Mouse (Mus musculus) intestine, postnatal 0 days (tissue): Measurements from ENCODE around the gene Ccdc88c. TPM values are rescaled to one million over a fixed set of nuclear protein-coding genes. Genes with fewer than 3 reads are reported as not detected.

ENCODE experiments used
- ATAC-seq: fragments of 200-750 bp; cut with Nextera tagmentation; 2 replicates; pipeline ENCODE4 v1.8.0; 2017; ENCODE audit warnings: mild to moderate bottlenecking, moderate TSS enrichment, moderate library complexity
- H3K27ac ChIP-seq: fragments of 300-500 bp; sonication (generic); 2 replicates; pipeline ENCODE4 v1.5.1; 2014; ENCODE audit warnings: mild to moderate bottlenecking, low read depth, low read length, moderate library complexity
- H3K27me3 ChIP-seq: fragments of 300-500 bp; sonication (generic); replicated peaks from 2 replicates; pipeline ENCODE4 v1.6.1; 2014; ENCODE audit warnings: low read length, mixed read lengths; ENCODE audit not compliant: control insufficient read depth, insufficient read depth
- H3K36me3 ChIP-seq: fragments of 300-500 bp; sonication (generic); 2 replicates; pipeline ENCODE4 v1.6.1; 2014; ENCODE audit warnings: mild to moderate bottlenecking, moderate library complexity; ENCODE audit not compliant: control insufficient read depth, insufficient read depth
- H3K4me1 ChIP-seq: fragments of 300-500 bp; sonication (generic); replicated peaks from 2 replicates; pipeline ENCODE4 v1.6.1; 2014; ENCODE audit warnings: antibody characterized with exemption, low read length, mixed read lengths; ENCODE audit not compliant: control insufficient read depth, insufficient read depth
- H3K4me2 ChIP-seq: fragments of 300-500 bp; sonication (generic); replicated peaks from 2 replicates; pipeline ENCODE4 v1.6.1; 2014; ENCODE audit warnings: low read depth, mild to moderate bottlenecking, moderate library complexity
- H3K4me3 ChIP-seq: fragments of 300-500 bp; sonication (generic); 2 replicates; pipeline ENCODE4 v1.5.1; 2014; ENCODE audit warnings: low read depth, low read length
- H3K9ac ChIP-seq: fragments of 300-500 bp; sonication (generic); 2 replicates; pipeline ENCODE4 v1.6.1; 2014; ENCODE audit warnings: mild to moderate bottlenecking, low read depth, low read length
- H3K9me3 ChIP-seq: fragments of 300-500 bp; sonication (generic); 2 replicates; pipeline ENCODE4 v1.6.1; 2016; ENCODE audit warnings: mixed run types; ENCODE audit not compliant: control insufficient read depth
- CTCF ChIP-seq: sonication (generic); IDR thresholded peaks from 2 replicates; pipeline ENCODE4 v1.5.1; 2016; ENCODE audit warnings: low read depth, mild to moderate bottlenecking, control low read depth, antibody characterized with exemption, moderate library complexity
- WGBS: fragments of 180-500 bp; shearing (Covaris S2); extraction: QIAGEN DNeasy Blood & Tissue Kit; methylation state at CpG from one replicate; pipeline ENCODE4 v1.1.7; 2014; 5-methylcytosine and 5-hydroxymethylcytosine counted together
- polyA plus RNA-seq: library from polyadenylated mRNA; unstranded; fragments of >200 nt; fragmentation: Nextera tagmentation; extraction: Ambion mirVana; gene quantifications from 2 replicates; pipeline ENCODE4 v1.2.1, GENCODE M21; 2015

Ccdc88c gene
- polyA plus RNA-seq, 1 experiment from 2014 or later = 11.7 TPM

DNA sequence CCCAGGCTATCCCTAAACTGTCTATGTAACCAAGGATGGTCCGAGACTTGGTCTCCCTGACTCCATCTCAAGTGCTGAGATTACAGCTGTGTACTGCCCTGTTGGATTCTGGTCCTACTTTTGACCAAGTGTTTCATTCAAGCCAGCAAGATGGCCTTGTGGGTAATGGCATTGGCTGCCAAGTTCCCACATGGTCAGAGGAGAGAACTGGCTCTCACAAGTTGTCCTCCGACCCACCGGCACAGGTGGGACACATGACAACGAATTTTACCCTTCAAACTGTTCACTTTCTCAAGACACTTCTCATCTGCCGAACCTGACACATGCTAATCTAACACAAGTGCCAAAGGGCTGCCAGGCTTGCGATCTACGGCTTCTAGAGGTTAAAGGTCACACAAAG, 9.4 kb downstream of the Ccdc88c start:
- no peaks in the 10 kb centered on the region for H3K27me3 ChIP-seq
- H3K4me1 ChIP-seq = peaks cover 23% of the 10 kb centered on the region
- H3K27ac ChIP-seq = 0 out of 2 replicates have a peak overlapping the region, but pooled peaks have one; percentile 3
- ATAC-seq = no peak
- WGBS = 60% methylated on average over 7 of the region's 7 CpGs
- H3K36me3 ChIP-seq = 0 out of 2 replicates have a peak, but pooled peaks cover 8% of the 10 kb centered on the region
- H3K9ac ChIP-seq = no peak overlapping the region
- H3K9me3 ChIP-seq = no peaks in the 10 kb centered on the region
- H3K4me2 ChIP-seq = no peak overlapping the region
- no peak overlapping the region for H3K4me3 ChIP-seq
- no peak for TF ChIP-seq CTCF

DNA sequence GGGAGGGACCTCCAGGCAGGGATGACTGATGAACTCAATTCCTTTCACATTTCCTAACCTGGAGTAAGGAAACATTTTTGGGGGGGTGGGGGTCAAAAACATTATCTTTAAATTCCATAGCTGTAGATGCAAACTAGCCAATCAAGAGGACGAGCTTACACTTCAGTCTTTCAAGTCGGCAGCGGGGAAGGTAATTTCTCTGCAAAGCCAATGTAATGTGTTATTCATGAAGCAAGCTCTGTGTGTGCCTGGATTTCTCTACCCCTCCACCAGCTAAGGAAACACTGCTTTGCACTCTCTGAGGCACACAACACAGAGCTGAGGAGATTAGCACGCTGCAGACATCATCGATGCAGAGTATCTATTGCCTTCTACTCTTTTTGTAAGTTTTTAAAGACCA, 9.8 kb downstream of the Ccdc88c start:
- no peak overlapping the region for H3K4me3 ChIP-seq
- H3K27me3 ChIP-seq = no peaks in the 10 kb centered on the region
- TF ChIP-seq CTCF = no peak
- 59% methylated on average over 5 of the region's 5 CpGs for WGBS
- no peaks in the 10 kb centered on the region for H3K9me3 ChIP-seq
- H3K4me2 ChIP-seq = no peak overlapping the region
- no peak overlapping the region for H3K27ac ChIP-seq
- ATAC-seq = no peak
- H3K9ac ChIP-seq = no peak overlapping the region
- peaks cover 25% of the 10 kb centered on the region for H3K4me1 ChIP-seq
- H3K36me3 ChIP-seq = 0 out of 2 replicates have a peak, but pooled peaks cover 8% of the 10 kb centered on the region

DNA sequence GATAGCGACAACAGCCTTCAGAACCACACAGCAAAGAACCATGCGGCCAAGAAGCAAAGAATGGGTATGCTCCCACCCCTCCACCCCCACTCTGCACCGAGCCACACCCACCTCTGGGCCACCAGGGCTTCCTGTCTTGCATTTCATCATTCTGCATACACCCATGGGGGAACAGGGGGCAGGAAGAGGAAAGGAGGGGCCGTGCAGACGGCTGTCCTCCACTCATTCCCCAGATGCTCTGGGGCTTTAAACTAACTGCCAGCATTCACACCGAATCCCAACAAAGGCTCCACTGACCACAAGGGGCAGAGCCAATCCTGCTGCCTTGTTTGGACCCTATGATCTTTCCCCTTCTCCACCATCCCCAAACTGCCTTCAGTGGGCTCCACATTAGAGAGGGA, 10.9 kb downstream of the Ccdc88c start:
- Histone ChIP-seq H3K27me3 (no peaks in the 10 kb centered on the region), H3K27ac (peak overlapping the region; percentile 54), H3K4me1 (peaks cover 27% of the 10 kb centered on the region), H3K4me2 (peak overlapping the region; percentile 49), H3K9me3 (no peaks in the 10 kb centered on the region), H3K36me3 (0 out of 2 replicates have a peak, but pooled peaks cover 8% of the 10 kb centered on the region), H3K4me3 (no peak overlapping the region), H3K9ac (no peak overlapping the region)
- TF ChIP-seq CTCF = peak; percentile 39
- WGBS = 7% methylated on average over 6 of the region's 6 CpGs
- ATAC-seq = no peak

DNA sequence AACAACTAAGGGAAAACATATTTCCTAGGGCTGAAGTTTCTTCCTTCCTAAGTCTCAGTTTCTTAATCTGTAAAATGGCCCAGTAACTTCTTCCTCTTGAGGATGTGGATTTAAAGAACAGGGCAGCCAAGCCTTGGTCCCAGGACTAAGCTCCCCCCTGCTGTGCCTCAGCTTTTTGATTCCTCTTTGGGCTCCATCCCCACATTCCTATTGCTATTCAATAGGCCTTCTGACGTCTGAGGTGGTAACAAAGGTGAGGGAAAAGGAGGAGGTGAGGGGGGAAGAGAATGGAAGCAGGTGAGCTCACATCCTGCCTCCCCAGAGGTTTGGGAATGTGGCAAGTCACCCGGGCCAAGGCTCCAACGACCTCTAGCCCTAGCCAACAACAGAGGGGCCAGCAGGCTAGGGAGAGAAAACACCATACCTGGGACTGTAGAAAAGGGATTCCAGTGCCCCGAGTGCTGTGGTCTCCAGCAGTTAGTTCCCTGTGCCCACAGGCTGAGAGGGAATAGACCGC, 12.4 kb downstream of the Ccdc88c start:
- no peaks in the 10 kb centered on the region for H3K9me3 ChIP-seq
- WGBS = 46% methylated on average over 5 of the region's 5 CpGs
- TF ChIP-seq CTCF = no peak
- no peak overlapping the region for H3K4me3 ChIP-seq
- peaks cover 29% of the 10 kb centered on the region for H3K4me1 ChIP-seq
- peak overlapping the region; percentile 66 for H3K27ac ChIP-seq
- no peak for ATAC-seq
- H3K9ac ChIP-seq = no peak overlapping the region
- no peaks in the 10 kb centered on the region for H3K27me3 ChIP-seq
- H3K4me2 ChIP-seq = 0 out of 2 replicates have a peak overlapping the region, but pooled peaks have one; percentile 6
- 0 out of 2 replicates have a peak, but pooled peaks cover under 1% of the 10 kb centered on the region for H3K36me3 ChIP-seq

DNA sequence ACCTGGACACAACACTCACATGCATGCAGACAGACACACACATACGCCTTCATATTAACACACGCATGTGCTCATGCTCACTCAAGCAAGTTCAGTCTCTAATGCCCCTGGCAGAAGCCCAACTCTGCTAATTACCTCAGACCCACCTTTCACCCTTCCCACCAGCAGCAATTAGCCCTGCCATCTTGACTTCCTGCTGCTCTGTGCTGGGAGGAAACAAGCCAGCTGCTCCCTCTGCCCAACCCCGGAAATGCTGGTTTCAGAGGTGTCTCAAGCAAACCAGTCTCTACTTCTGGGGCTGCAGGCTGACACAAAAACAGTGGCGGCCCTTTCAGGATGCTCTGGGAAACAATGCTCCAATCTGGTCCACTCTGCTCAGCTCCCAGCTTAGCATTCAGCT, 12.9 kb downstream of the Ccdc88c start:
- peak; percentile 50 for ATAC-seq
- Histone ChIP-seq H3K4me1 (peaks cover 29% of the 10 kb centered on the region), H3K4me2 (0 out of 2 replicates have a peak overlapping the region, but pooled peaks have one; percentile 21), H3K27me3 (no peaks in the 10 kb centered on the region), H3K9ac (no peak overlapping the region), H3K9me3 (no peaks in the 10 kb centered on the region), H3K36me3 (no peaks in the 10 kb centered on the region), H3K27ac (peak overlapping the region; percentile 66; the same call in 1 of the 2 replicates), H3K4me3 (no peak overlapping the region)
- no peak for TF ChIP-seq CTCF
- WGBS = 25% methylated on average over 4 of the region's 4 CpGs

DNA sequence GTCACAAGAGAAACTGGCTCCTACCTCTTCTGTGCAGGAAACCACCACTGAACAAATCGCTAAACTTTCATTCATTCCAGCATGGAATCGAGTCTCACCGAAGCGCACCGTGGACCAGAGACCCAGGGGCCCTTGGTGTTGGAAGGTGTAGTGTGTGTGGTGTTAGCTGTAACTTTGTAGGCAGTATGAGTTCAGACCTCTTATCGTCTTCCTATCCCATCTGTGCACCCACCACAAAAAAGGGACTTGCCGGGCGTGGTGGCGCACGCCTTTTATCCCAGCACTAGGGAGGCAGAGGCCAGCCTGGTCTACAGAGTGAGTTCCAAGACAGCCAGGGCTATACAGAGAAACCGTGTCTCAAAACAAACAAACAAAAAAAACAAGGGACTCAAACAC, 13.7 kb downstream of the Ccdc88c start:
- WGBS = 57% methylated on average over 11 of the region's 11 CpGs
- H3K36me3 ChIP-seq = no peaks in the 10 kb centered on the region
- no peak overlapping the region for H3K9ac ChIP-seq
- no peak for TF ChIP-seq CTCF
- peaks cover 29% of the 10 kb centered on the region for H3K4me1 ChIP-seq
- no peaks in the 10 kb centered on the region for H3K27me3 ChIP-seq
- ATAC-seq = no peak
- H3K4me3 ChIP-seq = no peak overlapping the region
- H3K9me3 ChIP-seq = no peaks in the 10 kb centered on the region
- peak overlapping the region; percentile 58 for H3K27ac ChIP-seq
- H3K4me2 ChIP-seq = peak overlapping the region; percentile 21; the same call in 1 of the 2 replicates
